Mouse (Mus musculus) liver, adult 2 months (tissue): ENCODE results near the gene Ganc.

ENCODE experiments used
- CTCF ChIP-seq: fragments of 200-500 bp; IDR thresholded peaks from 2 replicates; pipeline ENCODE4 v1.5.1; 2011; ENCODE audit warnings: low read depth, low read length, control low read depth
- POLR2A ChIP-seq: fragments of 200-500 bp; IDR thresholded peaks from 2 replicates; pipeline ENCODE4 v1.6.1; 2011; ENCODE audit warnings: low read length, control low read depth; ENCODE audit not compliant: insufficient read depth; ENCODE audit errors: extremely low read depth

GRCm38 (mm10) chr2:120404823-120405765, 1.4 kb downstream of the Ganc start:
- TF ChIP-seq POLR2A (no peak), CTCF (no peak)
